Mouse (Mus musculus): Measurements from ENCODE around the gene P3h3.
A peak's percentile ranks its signal among the peaks of the same experiment; 100 is the strongest.

P3h3 gene

GRCm38 (mm10) chr6:124865766-124866362, 8.3 kb upstream of the P3h3 start:
- DNase-seq (ENCODE audit: low read depth, low spot score), result no peak

GRCm38 (mm10) chr6:124863658-124864298, 6.2 kb upstream of the P3h3 start, which contains the start of gene Gpr162:
TSS of gene Gpr162 (minus strand) at chr6:124863983.
- peak; percentile 42 for DNase-seq (ENCODE audit: low read depth, low spot score)

GRCm38 (mm10) chr6:124863125-124863657, 5.6 kb upstream of the P3h3 start:
- DNase-seq (ENCODE audit: low read depth, low spot score), result peak; percentile 33

- DNase-seq (ENCODE audit: low read depth, low spot score), result no peak
Measured at GRCm38 (mm10) chr6:124862406-124863124, 5.0 kb upstream of the P3h3 start.

- no peak for DNase-seq (ENCODE audit: low read depth, low spot score)
Measured at GRCm38 (mm10) chr6:124861802-124862201, 4.2 kb upstream of the P3h3 start.

- DNase-seq (ENCODE audit: low read depth, low spot score), result no peak
Measured at GRCm38 (mm10) chr6:124861266-124861665, 3.7 kb upstream of the P3h3 start.

- DNase-seq (ENCODE audit: low read depth, low spot score), result no peak
Measured at GRCm38 (mm10) chr6:124860511-124860910, 3.0 kb upstream of the P3h3 start.

- DNase-seq (ENCODE audit: low read depth, low spot score), result peak; percentile 75
Measured at GRCm38 (mm10) chr6:124859725-124860124, 2.2 kb upstream of the P3h3 start.

- DNase-seq (ENCODE audit: low read depth, low spot score), result no peak
Measured at GRCm38 (mm10) chr6:124858561-124859318, 1.2 kb upstream of the P3h3 start.

- no peak for DNase-seq (ENCODE audit: low read depth, low spot score)
Measured at GRCm38 (mm10) chr6:124857840-124858530, 433 bp upstream of the P3h3 start.

GRCm38 (mm10) chr6:124856321-124856720, 1.2 kb downstream of the P3h3 start:
- no peak for DNase-seq (ENCODE audit: low read depth, low spot score)

- no peak for DNase-seq (ENCODE audit: low read depth, low spot score)
Measured at GRCm38 (mm10) chr6:124854647-124855046, 2.9 kb downstream of the P3h3 start.

- DNase-seq (ENCODE audit: low read depth, low spot score), result peak; percentile 76
Measured at GRCm38 (mm10) chr6:124850535-124850934, 7.0 kb downstream of the P3h3 start.

- DNase-seq (ENCODE audit: low read depth, low spot score), result peak; percentile 97
Measured at GRCm38 (mm10) chr6:124847305-124847704, 10.2 kb downstream of the P3h3 start.

GRCm38 (mm10) chr6:124840241-124841167, 17.0 kb downstream of the P3h3 start, which contains the start of gene Gnb3:
TSS of gene Gnb3 (minus strand) at chr6:124840275.
- DNase-seq (ENCODE audit: low read depth, low spot score), result no peak

GRCm38 (mm10) chr6:124839805-124840204, 17.7 kb downstream of the P3h3 start:
- DNase-seq (ENCODE audit: low read depth, low spot score), result no peak

GRCm38 (mm10) chr6:124836411-124836810, 21.1 kb downstream of the P3h3 start:
- DNase-seq (ENCODE audit: low read depth, low spot score), result no peak

GRCm38 (mm10) chr6:124835531-124835930, 22.0 kb downstream of the P3h3 start:
- DNase-seq (ENCODE audit: low read depth, low spot score), result no peak

- DNase-seq (ENCODE audit: low read depth, low spot score), result no peak
Measured at GRCm38 (mm10) chr6:124834512-124835081, 23.0 kb downstream of the P3h3 start.

GRCm38 (mm10) chr6:124831649-124832048, 25.9 kb downstream of the P3h3 start:
- peak; percentile 74 for DNase-seq (ENCODE audit: low read depth, low spot score)

All from R1 (cell line).